Mouse (Mus musculus) CH12.LX (cell line): ENCODE data around the gene Samd3. TPM values are rescaled to one million over a fixed set of nuclear protein-coding genes. Genes with fewer than 3 reads are reported as not detected.

ENCODE experiments used
- DNase-seq: peaks from one replicate; pipeline ENCODE4 v3.0.0-alpha.2; 2013; ENCODE audit errors: extremely low read depth
- H3K27ac ChIP-seq: 2 replicates; pipeline ENCODE4 v1.5.1; 2012; ENCODE audit warnings: low read depth, mild to moderate bottlenecking, control low read depth, moderate library complexity; ENCODE audit not compliant: insufficient read depth
- H3K27me3 ChIP-seq: replicated peaks from 2 replicates; pipeline ENCODE3; 2012; ENCODE audit warnings: inconsistent platforms
- H3K36me3 ChIP-seq, 2 experiments: replicated peaks in 1 of 2; 2 replicates each; pipeline versions ENCODE3 to v1.6.1; 2012; ENCODE audit warnings: inconsistent platforms in 1 of 2, low read length in 1 of 2, mild to moderate bottlenecking in 1 of 2, mixed read lengths in 1 of 2, moderate library complexity in 1 of 2; ENCODE audit not compliant: control insufficient read depth in 1 of 2, insufficient read depth in 1 of 2
- H3K4me1 ChIP-seq, 2 experiments: 2 replicates each; pipeline ENCODE4 v1.6.1; 2012; ENCODE audit warnings: inconsistent platforms in 1 of 2, moderate library complexity in 1 of 2; ENCODE audit not compliant: insufficient read depth in 2 of 2, control insufficient read depth in 1 of 2
- H3K4me2 ChIP-seq: 2 replicates; pipeline ENCODE4 v1.6.1; 2012; ENCODE audit warnings: low read depth, mild to moderate bottlenecking, control low read depth; ENCODE audit not compliant: poor library complexity, insufficient read depth, severe bottlenecking
- H3K4me3 ChIP-seq, 3 experiments: fragments of 150-350 bp in 1 of 3; sonication (generic) in 1 of 3; replicated peaks in 1 of 3; 2 replicates each; pipeline versions ENCODE3 to v1.5.1; 2011 to 2012; ENCODE audit warnings: low read depth in 2 of 3, low read length in 2 of 3, mild to moderate bottlenecking in 2 of 3, moderate library complexity in 2 of 3, control low read depth in 1 of 3, improper control_type of control experiment in 1 of 3, inconsistent platforms in 1 of 3, mixed read lengths in 1 of 3; ENCODE audit not compliant: poor library complexity in 1 of 3
- H3K79me2 ChIP-seq: replicated peaks from 2 replicates; pipeline ENCODE4 v1.6.1; 2012; ENCODE audit warnings: mild to moderate bottlenecking, moderate library complexity; ENCODE audit not compliant: control insufficient read depth, poor library complexity, insufficient read depth, severe bottlenecking; ENCODE audit errors: extremely low read depth
- H3K9ac ChIP-seq: 2 replicates; pipeline ENCODE4 v1.6.1; 2012; ENCODE audit warnings: low read depth, mild to moderate bottlenecking, control low read depth, moderate library complexity; ENCODE audit not compliant: insufficient read depth
- H3K9me3 ChIP-seq: replicated peaks from 2 replicates; pipeline ENCODE3; 2012; ENCODE audit warnings: low read length, inconsistent platforms, mixed read lengths
- EP300 ChIP-seq: IDR thresholded peaks from 2 replicates; pipeline ENCODE4 v1.6.1; 2011; ENCODE audit warnings: low read length, improper control_type of control experiment
- ETS1 ChIP-seq: conservative IDR thresholded peaks from 2 replicates; pipeline ENCODE4 v1.6.1; 2012; ENCODE audit warnings: low read depth, mild to moderate bottlenecking, inconsistent platforms, low read length, improper control_type of control experiment, moderate library complexity
- HCFC1 ChIP-seq: IDR thresholded peaks from 2 replicates; pipeline ENCODE4 v1.6.1; 2012; ENCODE audit warnings: low read depth, mild to moderate bottlenecking, inconsistent platforms, low read length, improper control_type of control experiment
- JUN ChIP-seq: IDR thresholded peaks from 2 replicates; pipeline ENCODE4 v1.6.1; 2011; ENCODE audit warnings: low read depth, mild to moderate bottlenecking, low read length, improper control_type of control experiment, moderate library complexity; ENCODE audit not compliant: insufficient read depth
- JUND ChIP-seq: conservative IDR thresholded peaks from 2 replicates; pipeline ENCODE4 v1.6.1; 2011; ENCODE audit warnings: low read depth, low read length, improper control_type of control experiment
- MAFK ChIP-seq: IDR thresholded peaks from 2 replicates; pipeline ENCODE4 v1.6.1; 2011; ENCODE audit warnings: low read length, improper control_type of control experiment; ENCODE audit not compliant: insufficient replicate concordance
- MAX ChIP-seq: IDR thresholded peaks from 2 replicates; pipeline ENCODE4 v1.6.1; 2011; ENCODE audit warnings: low read length, improper control_type of control experiment
- MAZ ChIP-seq: IDR thresholded peaks from 2 replicates; pipeline ENCODE4 v1.6.1; 2012; ENCODE audit warnings: low read depth, mild to moderate bottlenecking, inconsistent platforms, low read length, improper control_type of control experiment, moderate library complexity
- MEF2A ChIP-seq: IDR thresholded peaks from 2 replicates; pipeline ENCODE4 v1.6.1; 2014; ENCODE audit warnings: low read depth, mild to moderate bottlenecking, inconsistent platforms, low read length, improper control_type of control experiment, borderline replicate concordance
- NRF1 ChIP-seq: IDR thresholded peaks from 2 replicates; pipeline ENCODE4 v1.6.1; 2014; ENCODE audit warnings: low read depth, mild to moderate bottlenecking, inconsistent platforms, low read length, improper control_type of control experiment, moderate library complexity
- PAX5 ChIP-seq: IDR thresholded peaks from 2 replicates; pipeline ENCODE4 v1.6.1; 2012; ENCODE audit warnings: low read length, inconsistent platforms, mixed read lengths
- POLR2A ChIP-seq: IDR thresholded peaks from 2 replicates; pipeline ENCODE4 v1.6.1; 2011; ENCODE audit warnings: low read depth, mild to moderate bottlenecking, improper control_type of control experiment, low read length
- POLR2AphosphoS2 ChIP-seq: IDR thresholded peaks from 2 replicates; pipeline ENCODE4 v1.6.1; 2011; ENCODE audit warnings: low read depth, low read length, improper control_type of control experiment
- SIN3A ChIP-seq: IDR thresholded peaks from 2 replicates; pipeline ENCODE4 v1.6.1; 2012; ENCODE audit warnings: low read length, improper control_type of control experiment, inconsistent platforms
- SMC3 ChIP-seq: IDR thresholded peaks from 2 replicates; pipeline ENCODE4 v1.6.1; 2011; ENCODE audit warnings: low read depth, low read length, improper control_type of control experiment
- TCF12 ChIP-seq: IDR thresholded peaks from 2 replicates; pipeline ENCODE4 v1.6.1; 2014; ENCODE audit warnings: low read depth, mild to moderate bottlenecking, inconsistent platforms, low read length, improper control_type of control experiment
- UBTF ChIP-seq: IDR thresholded peaks from 2 replicates; pipeline ENCODE4 v1.6.1; 2012; ENCODE audit warnings: low read depth, mild to moderate bottlenecking, inconsistent platforms, low read length, improper control_type of control experiment, moderate library complexity
- ZC3H11A ChIP-seq: IDR thresholded peaks from 2 replicates; pipeline ENCODE4 v1.6.1; 2012; ENCODE audit warnings: low read depth, mild to moderate bottlenecking, inconsistent platforms, low read length, improper control_type of control experiment
- ZMIZ1 ChIP-seq: IDR thresholded peaks from 2 replicates; pipeline ENCODE4 v1.6.1; 2012; ENCODE audit warnings: low read depth, mild to moderate bottlenecking, inconsistent platforms, low read length, improper control_type of control experiment
- dilution Hi-C: fragments of 300-500 bp; cut with MboI; formaldehyde crosslinking; loops from 2 replicates; pipeline ENCODE4 v1.14.3; 2020; ENCODE audit warnings: low sequenced_read_pairs; ENCODE audit not compliant: extremely low pct_unique_long_range_greater_than_20kb, extremely low pct_ligation_motif_present
- in situ Hi-C: fragments of 300-500 bp; cut with MboI; formaldehyde crosslinking; loops from 3 replicates; pipeline ENCODE4 v1.14.3; 2019; ENCODE audit warnings: low sequenced_read_pairs, low pct_ligation_motif_present, low pct_unique_long_range_greater_than_20kb, mixed read lengths
- polyA plus RNA-seq: library from polyadenylated mRNA; unstranded; fragments of >175 nt; gene quantifications from 2 replicates; pipeline ENCODE4 v1.2.1, GENCODE M21; 2012; ENCODE audit warnings: low read depth; ENCODE audit not compliant: insufficient read length
- total RNA-seq, 2 experiments: library from RNA; depleted of rRNA; stranded (reverse); fragments of 300-350 nt in 1 of 2; fragments of >200 nt in 1 of 2; gene quantifications; 2 replicates each; pipeline ENCODE4 v1.2.3; 2012 to 2014

The Samd3 gene
- total and polyA plus RNA-seq, 3 experiments: not detected

GRCm38 (mm10) chr10:26190811-26191210 is 38.7 kb upstream of the Samd3 start (continued):
- no peak for TF ChIP-seq EP300
- TF ChIP-seq NRF1: no peak
- TF ChIP-seq POLR2AphosphoS2: no peak
- no peak for TF ChIP-seq MAZ
- TF ChIP-seq, all 38 proteins: peak for 0

- Histone ChIP-seq H3K9ac (no peak overlapping the region), H3K4me1 (0 out of 4 replicates have a peak, but pooled peaks cover 0 to 3% of the 10 kb centered on the region in 2 experiments), H3K36me3 (no peaks in the 10 kb centered on the region), H3K4me3 (no peak overlapping the region)
- dilution Hi-C loops: no loop called here
- TF ChIP-seq EP300 (no peak), JUND (no peak), SMC3 (no peak), ETS1 (no peak), MAX (no peak), UBTF (no peak), POLR2A (no peak), MEF2A (no peak), TCF12 (no peak), MAFK (no peak), NRF1 (no peak), ZC3H11A (no peak), POLR2AphosphoS2 (no peak), ZMIZ1 (no peak), HCFC1 (no peak), PAX5 (no peak), SIN3A (no peak)
- TF ChIP-seq, all 38 proteins: peak for 0
- Histone ChIP-seq H3K27ac (no peak overlapping the region), H3K4me2 (no peak overlapping the region), H3K27me3 (no peaks in the 10 kb centered on the region), H3K79me2 (no peaks in the 10 kb centered on the region), H3K9me3 (no peaks in the 10 kb centered on the region)
- in situ Hi-C loops: no loop called here
- DNase-seq: no peak
Measured at GRCm38 (mm10) chr10:26194892-26195291, 34.6 kb upstream of the Samd3 start.

DNA sequence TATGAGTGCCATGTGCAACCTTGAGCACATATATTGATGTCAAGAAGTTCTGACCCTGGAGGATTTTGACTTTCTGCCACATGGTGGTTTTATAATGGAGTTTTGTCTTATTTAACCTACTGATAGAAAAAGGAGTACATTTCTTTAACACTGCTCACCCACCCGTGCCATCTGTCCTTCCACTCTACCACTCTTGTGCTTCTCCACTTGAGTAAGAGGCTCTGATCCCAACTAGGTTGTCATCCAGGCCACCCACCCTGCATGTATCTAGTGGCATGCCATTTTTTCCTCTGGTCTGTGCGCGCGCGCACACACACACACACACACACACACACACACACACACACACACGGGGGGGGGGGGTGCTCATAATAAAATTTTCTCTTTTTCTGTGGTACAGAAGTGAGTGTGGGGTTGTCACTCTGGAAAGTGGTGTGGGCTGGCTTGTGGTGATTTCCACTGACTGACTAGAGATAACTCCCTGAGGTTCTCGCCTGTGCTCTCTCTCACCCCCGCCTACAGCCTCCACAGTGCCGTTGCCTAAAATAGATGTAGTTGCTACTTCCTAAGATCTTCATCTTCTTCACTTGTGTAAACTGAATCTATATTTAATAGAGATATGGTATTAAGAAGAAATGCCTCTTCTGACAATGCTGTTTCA is 26.7 kb upstream of the Samd3 start:
- in situ Hi-C loops: no loop called here
- no peak for DNase-seq
- H3K27ac ChIP-seq: no peak overlapping the region
- H3K36me3 ChIP-seq: no peaks in the 10 kb centered on the region
- no peak overlapping the region for H3K4me2 ChIP-seq
- no peaks in the 10 kb centered on the region for H3K4me1 ChIP-seq
- no peaks in the 10 kb centered on the region for H3K79me2 ChIP-seq
- H3K9ac ChIP-seq: no peak overlapping the region
- no peaks in the 10 kb centered on the region for H3K27me3 ChIP-seq
- no peaks in the 10 kb centered on the region for H3K9me3 ChIP-seq
- dilution Hi-C loops: no loop called here
- H3K4me3 ChIP-seq: no peak overlapping the region
- TF ChIP-seq JUN: no peak
